In genomic region chr1:54888449-54888848, GRCm38 (mm10) we compare ENCODE assay signal across 9 mouse cellular contexts. TPM values are rescaled to one million over a fixed set of nuclear protein-coding genes. Genes with fewer than 3 reads are reported as not detected.
DNase-seq lines count a peak whose midpoint lies in the region; ATAC-seq and TF ChIP-seq lines count a peak whose summit lies in the region.
"Had no signal": no experiment of that assay in that cellular context is flagged by ENCODE, and none has a peak within 500 bp of the region (broad histone marks: within the 10 kb centered on the region; RNA-seq: fewer than 3 reads in every experiment).

No protein-coding gene starts in this region.

- H3K79me2 ChIP-seq in myocyte (ENCODE audit: control insufficient read depth, insufficient read depth) = peaks cover 4% of the 10 kb centered on the region

- no peak overlapping the region for H3K4me3 ChIP-seq in liver, postnatal 0 days (ENCODE audit: low read depth, low read length)
- no peak overlapping the region for H3K4me3 ChIP-seq in liver, embryonic 12.5 days
- no peak overlapping the region for H3K4me3 ChIP-seq in embryonic facial prominence, embryonic 13.5 days
- H3K4me3 ChIP-seq in myocyte = no peak overlapping the region

- no peak overlapping the region for H3ac ChIP-seq in myocyte (ENCODE audit: control insufficient read depth, insufficient read length)

- H3K4me2 ChIP-seq in liver, postnatal 0 days (ENCODE audit: low read depth, low read length) = peak overlapping the region; percentile 11; the same call in 1 of the 2 replicates
- H3K4me2 ChIP-seq in liver, embryonic 12.5 days = no peak overlapping the region
- H3K4me2 ChIP-seq in embryonic facial prominence, embryonic 13.5 days = 0 out of 2 replicates have a peak overlapping the region, but pooled peaks have one; percentile 3
- no peak overlapping the region for H3K4me2 ChIP-seq in myocyte (ENCODE audit: low read depth)

- WGBS in liver, postnatal 0 days (ENCODE audit: insufficient replicate concordance) = 29% methylated on average over 5 of the region's 5 CpGs
- 20% methylated on average over 5 of the region's 5 CpGs for WGBS in liver, embryonic 12.5 days (ENCODE audit: insufficient replicate concordance)
- 27% methylated on average over 5 of the region's 5 CpGs for WGBS in embryonic facial prominence, embryonic 13.5 days

- no peaks in the 10 kb centered on the region for H3K36me3 ChIP-seq in liver, postnatal 0 days (replicated peaks; ENCODE audit: insufficient read depth, low read length)
- H3K36me3 ChIP-seq in liver, embryonic 12.5 days = no peaks in the 10 kb centered on the region
- no peaks in the 10 kb centered on the region for H3K36me3 ChIP-seq in embryonic facial prominence, embryonic 13.5 days
- H3K36me3 ChIP-seq in myocyte (ENCODE audit: control insufficient read depth, insufficient read depth) = no peaks in the 10 kb centered on the region

- ATAC-seq in liver, postnatal 0 days = no peak
- ATAC-seq in liver, embryonic 12.5 days = no peak
- peak; percentile 77 for ATAC-seq in CD4-positive, CD25-positive, alpha-beta regulatory T cell, adult 4 months
- no peak for ATAC-seq in embryonic facial prominence, embryonic 13.5 days (ENCODE audit: insufficient number of reproducible peaks, insufficient read depth, low FRiP score, low TSS enrichment, low read depth)

- TF ChIP-seq EP300 in liver, postnatal 0 days (IDR thresholded peaks at IDR 0.05; ENCODE audit: low read depth) = no peak

- H3K27ac ChIP-seq in liver, postnatal 0 days (ENCODE audit: low read depth) = no peak overlapping the region
- H3K27ac ChIP-seq in liver, embryonic 12.5 days = no peak overlapping the region
- H3K27ac ChIP-seq in embryonic facial prominence, embryonic 13.5 days = peak overlapping the region; percentile 73
- H3K27ac ChIP-seq: liver, embryonic 14.5 days had no signal

- H3K4me1 ChIP-seq in liver, postnatal 0 days (ENCODE audit: insufficient read depth) = no peaks in the 10 kb centered on the region; the same call in none of the 2 replicates
- no peaks in the 10 kb centered on the region for H3K4me1 ChIP-seq in liver, embryonic 12.5 days
- H3K4me1 ChIP-seq in embryonic facial prominence, embryonic 13.5 days = peaks cover 21% of the 10 kb centered on the region

- no peak overlapping the region for H3K9ac ChIP-seq in liver, postnatal 0 days (replicated peaks)
- no peak overlapping the region for H3K9ac ChIP-seq in liver, embryonic 12.5 days
- H3K9ac ChIP-seq in embryonic facial prominence, embryonic 13.5 days = no peak overlapping the region
- H3K9ac ChIP-seq: liver, embryonic 14.5 days had no signal

- TF ChIP-seq POLR2A in myocyte (IDR thresholded peaks at IDR 0.05; ENCODE audit: insufficient read length, low read depth) = no peak

- no peaks in the 10 kb centered on the region for H3K27me3 ChIP-seq in liver, postnatal 0 days (ENCODE audit: insufficient read depth, low read length)
- no peaks in the 10 kb centered on the region for H3K27me3 ChIP-seq in liver, embryonic 12.5 days (replicated peaks)
- no peaks in the 10 kb centered on the region for H3K27me3 ChIP-seq in embryonic facial prominence, embryonic 13.5 days
- H3K27me3 ChIP-seq in myocyte (ENCODE audit: control insufficient read depth, insufficient read depth, insufficient read length) = no peaks in the 10 kb centered on the region

- DNase-seq in liver, postnatal 0 days = no peak
- DNase-seq in adrenal gland, postnatal 36 days = no peak
- no peak for DNase-seq in urinary bladder, postnatal 14 days (ENCODE audit: low spot score)
- no peak for DNase-seq in cerebellum, adult 11-12 months

- no peak for TF ChIP-seq CTCF in liver, postnatal 0 days (IDR thresholded peaks at IDR 0.05; ENCODE audit: low read depth)

- no peaks in the 10 kb centered on the region for H3K9me3 ChIP-seq in liver, postnatal 0 days (ENCODE audit: low read length)
- no peaks in the 10 kb centered on the region for H3K9me3 ChIP-seq in liver, embryonic 12.5 days (replicated peaks)
- H3K9me3 ChIP-seq in embryonic facial prominence, embryonic 13.5 days = no peaks in the 10 kb centered on the region

TF ChIP-seq in myocyte, 11 proteins besides CTCF, POLR2A, EP300 and RAD21:
- no peak for TF ChIP-seq REST (IDR thresholded peaks at IDR 0.05; ENCODE audit: insufficient read depth, insufficient read length)
- TF ChIP-seq USF1 (IDR thresholded peaks at IDR 0.05; ENCODE audit: low read depth) = peak; percentile 49

RNA-seq across cellular contexts. Expression of gene Ankrd44, which starts 37.7 kb away (rescaled TPM):
- 4.0 and 4.7 TPM in 2 replicates for polyA plus RNA-seq in liver, postnatal 0 days (2015; fragmentation: Nextera tagmentation; extraction: Ambion mirVana)
- 4.5 and 6.1 TPM in 2 replicates for polyA plus RNA-seq in liver, embryonic 12.5 days (2016; fragmentation: Nextera tagmentation; extraction: Ambion mirVana)
- 100 to 1,000 TPM; 167 to 195 TPM for polyA plus RNA-seq in CD4-positive, CD25-positive, alpha-beta regulatory T cell, adult 4 months (2017; shearing (Covaris generic))
- polyA plus RNA-seq in embryonic facial prominence, embryonic 13.5 days (2015; fragmentation: Nextera tagmentation; extraction: Ambion mirVana) = 25.8 and 36.7 TPM in 2 replicates
- polyA plus RNA-seq in myocyte (2012; fragmentation: generic; extraction: Trizol) = 4.6 TPM
- total RNA-seq in adrenal gland, postnatal 36 days (2021) = 10 to 100 TPM; 15.6 to 17.1 TPM

Comparison
In these comparisons a context has a peak if more than half of its experiments do, and no peak if none do; other contexts are left out.
1. H3K4me2 ChIP-seq: peak in liver, postnatal 0 days (single experiment) and embryonic facial prominence, embryonic 13.5 days (single experiment); none in liver, embryonic 12.5 days (single experiment) and myocyte (single experiment).